Mouse (Mus musculus): ENCODE data around the gene Adora2b.
"Not testable (repeated sequence)": the region's sequence is repeated elsewhere in the genome, so short reads cannot be mapped to it uniquely, and the experiment has no call there.

The Adora2b gene

DNA sequence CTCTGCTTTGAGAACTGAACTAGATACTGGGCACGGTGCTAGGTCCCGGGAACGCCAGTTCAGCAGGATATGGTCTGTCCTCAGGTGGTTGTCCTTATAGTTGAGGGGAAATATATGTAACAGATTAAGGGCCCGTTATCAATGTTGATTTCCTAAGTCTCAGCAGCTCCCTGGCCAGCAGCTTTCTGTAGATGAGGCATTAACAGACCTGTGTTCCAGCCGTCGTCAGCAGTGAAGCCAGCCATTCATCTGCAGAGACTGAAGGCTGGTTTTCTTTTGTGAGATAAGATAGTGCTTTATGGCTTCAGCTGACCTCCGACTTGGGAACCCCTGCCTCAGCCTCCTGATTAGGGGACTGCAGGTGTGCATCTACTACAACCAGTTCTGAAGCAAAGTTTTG, 15.2 kb downstream of the Adora2b start:
- DNase-seq: no peak

DNA sequence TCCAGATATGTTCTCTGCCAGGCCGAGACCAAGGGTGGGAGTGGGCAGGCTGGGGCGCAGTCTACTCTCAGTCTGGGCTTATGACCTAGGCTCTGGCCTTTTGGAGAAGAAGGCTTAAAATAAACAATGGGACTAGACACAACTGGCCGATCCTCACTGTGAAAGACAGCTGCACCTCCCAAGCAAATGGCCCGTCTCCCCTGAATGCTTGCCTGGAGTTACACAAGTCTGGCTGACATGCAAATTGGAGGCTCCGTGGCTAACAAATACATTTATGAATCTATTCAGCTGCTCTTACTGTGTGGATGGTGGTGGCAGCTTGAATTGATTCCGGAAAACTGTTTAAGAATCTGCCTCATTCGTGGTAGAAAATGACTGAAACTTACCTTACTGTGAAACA, 16.9 kb downstream of the Adora2b start:
- DNase-seq: no peak

DNA sequence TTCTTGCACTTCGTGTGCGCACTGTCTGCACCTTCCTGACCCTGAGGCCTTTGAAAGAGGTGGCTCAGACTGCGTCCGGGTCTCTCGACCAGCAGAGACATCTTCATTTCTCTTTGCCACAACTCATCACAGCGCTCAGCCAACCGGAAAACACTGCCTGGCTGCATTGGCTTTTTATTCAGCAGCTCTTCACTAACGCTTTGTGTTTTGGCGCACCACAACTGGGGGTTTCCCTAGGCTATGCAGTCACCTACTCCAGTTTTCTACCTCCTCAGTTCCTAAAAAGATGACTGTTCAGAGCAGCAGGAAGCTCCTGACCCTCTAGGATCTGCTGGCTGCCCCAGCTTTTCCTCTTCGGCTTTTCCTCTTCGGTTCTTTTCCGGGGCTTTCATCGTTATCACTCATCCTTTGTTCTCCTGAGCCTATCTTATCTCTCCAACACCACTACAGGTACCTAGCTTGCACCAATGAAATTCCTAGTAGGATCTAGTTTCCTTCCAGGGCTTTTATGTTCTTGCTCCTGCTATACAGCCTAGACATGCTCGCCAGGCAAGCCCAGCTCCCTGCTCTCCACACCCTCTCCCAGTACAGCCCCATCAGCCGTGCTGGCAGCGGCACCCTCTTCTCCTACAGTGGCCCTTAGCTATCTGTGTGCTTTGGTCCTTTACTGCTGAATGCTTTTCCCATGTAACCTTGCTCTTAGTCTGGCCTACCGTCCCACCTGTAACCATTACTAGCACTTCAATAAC, 17.9 kb downstream of the Adora2b start:
- no peak for DNase-seq

DNA sequence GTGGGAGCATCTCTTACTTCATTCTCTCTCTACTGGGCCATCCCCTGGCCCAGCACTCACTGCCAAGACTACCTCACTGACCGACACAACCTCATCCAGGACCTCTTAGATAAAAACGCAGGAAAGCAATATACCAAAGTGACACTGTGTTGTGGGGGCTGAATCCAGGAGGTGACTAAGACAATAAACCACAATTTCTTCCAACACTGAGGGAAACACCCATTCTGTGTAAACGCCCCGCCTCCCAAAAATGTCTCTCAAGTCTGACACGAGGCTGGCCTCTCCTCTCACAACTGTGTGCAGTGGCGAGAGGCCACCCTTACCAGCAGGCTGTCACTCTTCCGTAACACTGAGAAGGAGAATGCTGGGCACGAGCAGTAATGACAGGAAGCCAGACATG, 19.6 kb downstream of the Adora2b start:
- no peak for DNase-seq

DNA sequence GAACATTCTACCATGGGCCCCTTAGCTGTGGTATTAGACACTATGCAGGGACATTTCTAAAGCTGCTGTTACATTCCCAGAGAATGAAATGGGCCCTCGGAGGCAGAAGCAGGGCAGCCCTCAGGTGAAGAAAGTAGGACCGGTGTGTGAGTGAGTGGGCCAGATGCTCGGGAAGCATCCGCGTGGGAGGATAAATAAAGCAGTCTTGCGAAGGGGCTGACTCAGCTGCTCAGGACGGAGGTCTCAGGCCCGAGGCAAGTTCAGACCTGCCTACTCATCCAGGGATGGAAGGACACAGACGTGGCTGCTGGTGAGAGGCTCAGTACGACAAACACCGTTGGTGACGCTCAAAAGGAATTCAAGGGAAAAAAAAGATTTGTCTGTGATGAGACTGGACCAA, 20.3 kb downstream of the Adora2b start:
- no peak for DNase-seq

DNA sequence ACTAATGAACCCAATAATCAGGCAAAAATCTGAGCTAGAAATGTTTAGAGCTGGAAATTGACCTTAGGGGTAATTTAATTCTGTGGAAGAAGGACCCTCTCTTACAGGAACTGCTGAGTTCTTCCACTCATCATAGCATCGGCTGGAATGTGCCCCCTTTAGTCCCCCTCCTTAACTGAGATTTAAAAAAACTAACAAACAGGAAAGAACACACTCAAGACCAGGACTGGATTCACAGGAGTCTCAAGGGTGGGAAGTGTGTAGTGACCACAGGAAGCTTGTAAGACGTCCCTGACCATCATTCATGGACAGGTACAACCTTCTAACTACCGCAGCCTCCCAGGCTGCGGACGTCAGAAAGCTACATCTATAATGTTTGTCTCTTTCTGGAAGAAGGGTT, 22.1 kb downstream of the Adora2b start:
- no peak for DNase-seq

DNA sequence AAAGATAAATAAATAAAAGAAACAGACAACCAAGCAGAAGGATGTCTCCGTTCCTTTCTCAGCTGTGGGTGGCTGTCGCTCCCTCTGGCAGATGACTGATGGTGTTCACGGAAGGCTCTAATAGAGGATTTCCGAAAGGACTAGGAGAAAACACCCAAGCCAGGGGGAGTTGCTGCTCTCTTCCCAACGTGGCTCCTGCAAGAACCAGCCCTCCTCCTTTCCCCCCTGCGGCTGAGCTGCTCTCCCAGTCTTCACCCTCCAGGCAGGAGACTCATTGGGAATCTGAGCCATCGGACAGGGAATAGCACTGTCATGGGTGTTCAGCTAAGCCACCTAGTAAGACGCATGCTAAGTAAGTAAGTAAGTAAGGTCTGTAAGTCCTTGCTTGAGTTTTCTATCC, 28.3 kb downstream of the Adora2b start:
- DNase-seq: no peak

DNA sequence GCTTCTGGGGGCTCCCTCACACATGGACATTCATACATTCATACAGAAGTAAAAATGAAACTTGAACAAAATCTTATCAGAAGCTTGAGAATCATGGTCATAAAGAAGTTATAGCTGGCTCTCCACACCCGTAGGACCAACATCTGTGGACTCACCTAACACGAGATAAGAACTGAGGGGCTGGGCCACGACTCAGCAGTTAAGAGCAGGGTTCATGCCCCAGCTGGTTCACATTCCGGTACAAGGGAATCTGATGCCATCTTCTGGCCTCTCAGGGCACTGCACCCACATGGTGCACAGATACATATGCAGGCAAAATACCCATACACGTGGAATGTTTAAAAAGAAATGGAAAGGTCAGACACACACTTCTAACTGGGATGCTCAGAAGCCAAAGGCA, 29.2 kb downstream of the Adora2b start:
- peak; percentile 74 to 87 for DNase-seq

DNA sequence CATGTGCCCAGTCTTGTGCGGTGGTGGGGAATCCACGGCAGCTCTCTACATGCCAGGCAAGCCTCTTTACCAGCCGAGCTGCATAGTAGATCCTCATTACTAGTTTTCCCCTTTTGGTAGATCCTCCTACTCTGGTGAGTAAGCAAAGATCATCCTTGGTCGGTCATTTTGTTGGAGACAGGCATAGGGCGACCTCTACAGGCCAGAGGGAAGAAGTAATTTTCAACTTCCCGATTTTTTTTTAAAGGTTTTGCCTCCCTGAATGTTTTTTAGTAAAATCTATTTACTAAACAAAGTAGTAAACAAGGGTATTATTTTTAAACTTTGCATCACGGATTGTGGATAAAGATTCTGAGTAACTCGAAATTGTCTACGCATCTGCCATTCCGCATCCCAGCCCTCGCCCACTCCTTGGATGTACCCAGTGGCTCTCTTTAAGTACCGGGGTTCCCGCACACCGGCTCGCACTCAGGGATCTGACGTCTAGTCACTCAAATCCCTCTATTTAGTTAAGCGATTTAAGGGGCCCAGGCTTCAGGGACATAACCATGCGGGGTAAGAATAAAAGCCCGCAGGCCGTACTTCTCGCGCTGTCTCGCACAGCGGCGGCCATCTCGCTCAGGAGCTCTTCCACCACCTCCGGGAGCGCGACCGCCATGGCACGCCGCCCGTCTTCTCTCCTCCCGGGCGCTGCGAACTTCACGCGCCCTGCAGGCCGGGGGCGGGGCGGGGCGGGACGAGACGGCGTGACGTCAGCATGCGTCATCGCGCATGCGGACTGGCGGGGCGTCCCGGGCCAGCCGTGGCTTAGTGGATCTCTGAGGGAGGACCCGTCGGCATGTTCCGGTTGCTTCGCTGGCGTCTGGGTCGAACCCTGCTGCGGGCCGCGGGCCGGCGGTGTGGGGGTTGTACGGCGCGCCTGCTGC, 32.2 kb downstream of the Adora2b start, which contains the start of the genes Zswim7 and Ttc19:
Gene Zswim7 (minus strand): TSS at position 701 of the 926 bp plus-strand sequence.
Gene Ttc19 (plus strand): TSS at position 799 of the 926 bp plus-strand sequence.
- DNase-seq: peak; percentile 92 to 96

DNA sequence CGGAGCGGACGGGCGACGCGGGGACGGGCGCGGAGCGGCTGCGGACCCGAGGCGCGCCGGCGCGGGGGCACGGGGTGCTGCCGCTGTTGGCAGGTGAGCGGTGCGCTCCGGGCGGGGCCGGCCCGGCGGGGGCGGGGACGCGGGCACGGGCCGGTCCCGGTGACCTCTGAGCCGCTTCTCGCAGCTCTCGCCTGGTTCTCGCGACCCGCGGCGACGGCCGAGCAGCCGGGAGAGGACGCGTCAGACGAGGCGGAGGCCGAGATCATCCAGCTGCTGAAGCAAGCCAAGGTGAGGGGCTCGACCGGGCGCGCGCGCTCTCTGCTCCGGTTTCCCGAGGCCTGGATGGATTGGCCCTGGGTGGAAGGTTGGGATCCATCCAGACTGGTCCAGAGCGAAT, 32.8 kb downstream of the Adora2b start:
- peak; percentile 78 to 87 for DNase-seq

DNA sequence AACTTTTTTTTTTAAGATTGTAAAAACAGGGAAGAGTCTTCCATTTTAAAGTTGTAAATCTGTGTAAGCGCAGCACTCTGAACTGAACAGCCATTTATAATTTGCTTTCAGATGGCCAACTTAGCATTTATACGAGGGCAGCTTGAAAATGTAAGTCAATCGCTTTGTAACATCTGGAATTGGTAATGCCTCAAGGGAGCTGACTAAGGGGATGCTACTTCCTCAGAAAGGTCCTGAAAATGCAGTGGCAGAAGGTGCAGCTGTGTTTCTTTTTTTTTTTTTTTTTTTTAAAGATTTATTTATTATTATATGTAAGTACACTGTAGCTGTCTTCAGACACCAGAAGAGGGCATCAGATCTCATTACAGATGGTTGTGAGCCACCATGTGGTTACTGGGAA, 35.2 kb downstream of the Adora2b start:
- DNase-seq: not testable (repeated sequence)

DNA sequence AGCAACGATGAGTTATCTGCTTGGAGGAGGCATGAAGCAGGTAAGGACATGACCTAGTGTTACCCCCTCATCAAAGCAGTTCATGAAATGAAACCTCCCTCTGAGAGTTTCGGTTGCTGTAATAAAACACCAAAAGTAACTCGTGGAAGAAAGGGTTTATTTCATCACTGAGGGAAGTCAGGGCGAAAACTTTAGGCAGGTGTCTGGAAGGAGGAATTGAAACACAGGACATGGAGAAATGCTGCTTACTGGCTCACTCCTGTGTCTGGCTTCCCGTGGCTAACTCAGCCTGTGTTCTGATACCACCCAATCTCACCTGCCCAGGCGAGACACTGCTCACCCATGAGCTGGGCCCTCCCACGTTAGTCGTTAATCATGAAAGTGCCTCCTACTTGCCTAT, 36.2 kb downstream of the Adora2b start:
- no peak for DNase-seq

DNA sequence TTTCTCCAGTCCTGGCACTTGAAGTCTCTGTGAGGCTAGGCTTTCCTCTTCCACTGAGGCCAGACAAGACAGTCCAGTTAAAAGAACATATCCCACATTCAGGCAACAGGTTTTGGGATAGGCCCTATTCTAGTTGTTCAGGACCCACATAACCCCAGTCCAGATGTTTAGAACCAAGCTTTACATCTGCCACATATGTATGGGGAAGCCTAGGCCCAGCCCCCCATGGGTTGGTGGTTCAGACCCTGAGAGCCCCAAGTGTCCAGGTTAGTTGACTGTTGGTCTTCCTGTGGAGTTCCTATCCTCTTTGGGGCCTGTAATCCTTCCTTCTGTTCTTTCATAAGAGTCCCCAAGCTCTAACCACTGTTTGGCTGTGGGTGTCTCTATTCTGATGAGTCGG, 38.9 kb downstream of the Adora2b start:
- no peak for DNase-seq

DNA sequence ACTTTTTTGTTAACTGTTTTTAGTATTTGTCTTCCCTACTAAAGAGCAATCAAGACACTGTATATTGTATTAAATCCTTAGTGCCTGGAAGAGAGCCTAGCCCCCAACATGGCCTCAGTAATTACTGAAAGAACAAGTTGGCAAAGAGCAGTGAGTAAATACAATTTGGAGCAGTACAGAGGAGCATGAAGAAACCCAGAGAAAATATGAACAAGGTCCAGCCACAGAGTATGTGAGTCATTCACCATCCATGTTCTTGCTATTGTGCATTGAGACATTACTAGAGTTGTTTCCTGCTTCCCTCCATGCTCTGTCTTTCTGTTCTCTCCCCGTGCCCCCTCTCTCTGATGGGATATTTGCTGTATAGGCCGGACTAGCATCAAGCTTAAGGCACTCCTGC, 45.3 kb downstream of the Adora2b start:
- DNase-seq: no peak

DNA sequence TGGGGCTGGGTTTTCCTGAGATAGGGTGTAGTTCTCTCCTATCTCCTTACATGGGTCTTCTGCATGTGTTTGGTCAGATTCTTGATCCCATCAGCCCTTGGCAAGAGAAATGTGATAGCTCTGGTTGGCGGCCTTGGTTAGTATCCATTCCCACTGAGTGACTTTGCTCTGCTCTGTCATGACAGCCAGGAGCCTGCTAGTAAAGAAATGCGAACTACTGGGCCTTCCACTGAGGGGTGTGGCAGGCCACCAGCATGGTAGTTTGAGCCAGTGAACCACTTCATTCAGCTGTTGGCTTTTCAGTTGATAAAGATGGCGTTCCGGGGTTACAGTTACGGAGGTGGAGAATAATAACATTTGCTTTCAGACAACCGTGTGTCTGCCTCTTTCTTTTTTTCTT, 50.1 kb downstream of the Adora2b start:
- no peak for DNase-seq

DNA sequence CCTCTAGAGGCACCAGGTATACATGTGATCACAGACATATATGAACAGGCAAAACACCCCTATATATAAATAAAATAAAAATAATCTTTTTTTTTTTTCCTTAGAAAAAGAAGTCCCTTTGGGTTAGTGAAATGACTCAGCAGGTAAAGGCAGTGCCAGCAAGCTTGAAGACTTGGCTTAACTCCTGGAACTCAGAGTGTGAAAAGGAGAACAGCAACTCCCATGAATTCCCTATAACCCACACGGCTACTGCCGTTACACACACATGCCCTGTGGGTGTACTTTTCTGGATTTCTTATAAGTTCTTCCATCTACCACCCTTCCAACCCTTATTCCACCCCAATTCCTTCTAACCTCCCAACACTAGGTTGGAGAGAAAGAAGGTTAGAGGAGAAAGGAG, 57.1 kb downstream of the Adora2b start:
- DNase-seq: no peak

DNA sequence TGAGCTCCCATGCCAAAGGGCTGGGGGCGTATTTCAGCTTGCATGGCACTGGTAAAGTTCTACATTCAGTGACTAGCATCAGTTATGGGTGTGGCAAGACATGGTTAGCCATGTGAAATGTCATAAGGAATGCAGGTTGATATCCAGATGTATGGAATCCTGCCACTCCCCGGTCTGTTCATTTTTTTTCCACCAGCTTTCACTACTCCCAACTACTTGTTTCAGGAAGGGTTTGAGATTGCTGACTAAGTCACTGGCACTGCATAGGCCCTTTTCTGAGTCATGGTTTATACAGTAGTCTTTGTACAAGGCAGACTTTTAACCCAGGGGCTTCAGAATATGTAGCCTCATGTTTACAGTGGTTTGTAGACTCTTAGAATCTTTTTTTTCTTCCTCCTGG, 60.5 kb downstream of the Adora2b start:
- no peak for DNase-seq

DNA sequence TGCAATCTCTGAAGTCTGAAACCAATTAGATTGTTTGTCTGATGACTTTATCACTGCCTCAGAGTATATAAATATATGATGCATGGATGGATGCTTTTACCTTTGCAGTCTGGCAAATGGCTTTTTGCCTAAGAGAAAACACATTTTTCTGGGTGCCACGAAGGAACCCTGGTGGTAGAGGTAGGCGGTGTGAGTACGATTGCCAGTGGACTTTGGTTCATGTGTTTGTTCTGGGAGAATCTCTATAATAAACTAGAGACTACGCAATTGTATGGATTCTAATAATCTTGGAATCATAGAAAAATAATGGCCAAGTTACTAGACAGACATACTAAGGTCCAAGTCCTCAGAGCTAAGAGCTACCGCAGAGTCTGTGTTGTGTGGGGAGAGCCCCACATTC, 66.2 kb downstream of the Adora2b start:
- no peak for DNase-seq
